Mouse (Mus musculus) midbrain, postnatal 0 days (tissue): ENCODE measurements around the gene Hamp2. TPM values are rescaled to one million over a fixed set of nuclear protein-coding genes. Genes with fewer than 3 reads are reported as not detected.

Experiments used
- ATAC-seq: fragments of 200-750 bp; cut with Nextera tagmentation; 2 replicates; pipeline ENCODE4 v1.8.0; 2017; ENCODE audit warnings: moderate number of reproducible peaks, mild to moderate bottlenecking, moderate TSS enrichment, moderate library complexity; ENCODE audit not compliant: low FRiP score
- DNase-seq: peaks from one replicate; pipeline ENCODE4 v3.0.0-alpha.2; 2015; ENCODE audit warnings: low spot score
- H3K27ac ChIP-seq: fragments of 300-500 bp; sonication (generic); 2 replicates; pipeline ENCODE4 v1.5.1; 2014; ENCODE audit warnings: low read depth, mild to moderate bottlenecking, low read length, mixed read lengths
- H3K27me3 ChIP-seq: fragments of 300-500 bp; sonication (generic); 2 replicates; pipeline ENCODE4 v1.6.1; 2014; ENCODE audit warnings: low read length, control low read depth, mixed read lengths; ENCODE audit not compliant: insufficient read depth
- H3K36me3 ChIP-seq: fragments of 300-500 bp; sonication (generic); 2 replicates; pipeline ENCODE4 v1.6.1; 2014; ENCODE audit warnings: low read length, control low read depth, mixed read lengths; ENCODE audit not compliant: insufficient read depth
- H3K4me1 ChIP-seq: fragments of 300-500 bp; sonication (generic); 2 replicates; pipeline ENCODE4 v1.6.1; 2014; ENCODE audit warnings: mild to moderate bottlenecking, control low read depth, antibody characterized with exemption, low read length, mixed read lengths; ENCODE audit not compliant: insufficient read depth
- H3K4me2 ChIP-seq: fragments of 300-500 bp; sonication (generic); 2 replicates; pipeline ENCODE4 v1.6.1; 2014; ENCODE audit warnings: low read depth, mild to moderate bottlenecking, low read length, mixed read lengths; ENCODE audit not compliant: poor library complexity, severe bottlenecking
- H3K4me3 ChIP-seq: fragments of 300-500 bp; sonication (generic); 2 replicates; pipeline ENCODE4 v1.5.1; 2014; ENCODE audit warnings: low read depth, mild to moderate bottlenecking, low read length, moderate library complexity
- H3K9ac ChIP-seq: fragments of 300-500 bp; sonication (generic); replicated peaks from 2 replicates; pipeline ENCODE4 v1.6.1; 2014; ENCODE audit warnings: mild to moderate bottlenecking, low read length, moderate library complexity, mixed read lengths; ENCODE audit not compliant: poor library complexity, severe bottlenecking
- H3K9me3 ChIP-seq: fragments of 300-500 bp; sonication (generic); 2 replicates; pipeline ENCODE4 v1.6.1; 2016; ENCODE audit warnings: low read length, control low read depth
- CTCF ChIP-seq: IDR thresholded peaks from 2 replicates; pipeline ENCODE4 v1.5.1; 2016; ENCODE audit warnings: antibody characterized with exemption, mild to moderate bottlenecking
- WGBS: fragments of 180-500 bp; shearing (Covaris S2); extraction: QIAGEN DNeasy Blood & Tissue Kit; methylation state at CpG from one replicate; pipeline ENCODE4 v1.1.7; 2014; 5-methylcytosine and 5-hydroxymethylcytosine counted together
- polyA plus RNA-seq: library from polyadenylated mRNA; unstranded; fragments of >200 nt; fragmentation: Nextera tagmentation; extraction: Ambion mirVana; gene quantifications from 2 replicates; pipeline ENCODE4 v1.2.1, GENCODE M21; 2015
- total RNA-seq: library from RNA; depleted of rRNA; stranded (reverse); fragments of >200 nt; gene quantifications from 2 replicates; pipeline ENCODE4 v1.2.3, GENCODE M21; 2014

Hamp2 gene
- total and polyA plus RNA-seq, 2 experiments from 2014 or later: not detected

- DNase-seq: peak; percentile 8
- 90% methylated on average over 4 of the region's 4 CpGs for WGBS
- no peaks in the 10 kb centered on the region for H3K36me3 ChIP-seq
- no peaks in the 10 kb centered on the region for H3K9me3 ChIP-seq
- TF ChIP-seq CTCF: no peak
- H3K4me1 ChIP-seq: 0 out of 2 replicates have a peak, but pooled peaks cover 4% of the 10 kb centered on the region
- no peak overlapping the region for H3K27ac ChIP-seq
- no peak overlapping the region for H3K4me3 ChIP-seq
- H3K27me3 ChIP-seq: peaks cover 15% of the 10 kb centered on the region
- ATAC-seq: no peak
- H3K9ac ChIP-seq: no peak overlapping the region
- H3K4me2 ChIP-seq: no peak overlapping the region
These were observed 44.7 kb upstream of the Hamp2 start for GRCm38 (mm10) chr7:30969174-30969573.

GRCm38 (mm10) chr7:30968611-30969010 lies 44.1 kb upstream of the Hamp2 start:
- Histone ChIP-seq H3K27ac (peak overlapping the region; percentile 38; the same call in 1 of the 2 replicates), H3K27me3 (peaks cover 13% of the 10 kb centered on the region), H3K4me2 (no peak overlapping the region), H3K4me3 (no peak overlapping the region), H3K9me3 (no peaks in the 10 kb centered on the region), H3K4me1 (0 out of 2 replicates have a peak, but pooled peaks cover 4% of the 10 kb centered on the region), H3K36me3 (no peaks in the 10 kb centered on the region), H3K9ac (no peak overlapping the region)
- ATAC-seq (no peak), DNase-seq (no peak)
- no peak for TF ChIP-seq CTCF
- 87% methylated on average over 8 of the region's 8 CpGs for WGBS

GRCm38 (mm10) chr7:30966657-30967056 lies 42.2 kb upstream of the Hamp2 start:
- ATAC-seq: no peak
- no peak for TF ChIP-seq CTCF
- Histone ChIP-seq H3K4me3 (no peak overlapping the region), H3K9ac (no peak overlapping the region), H3K4me1 (no peaks in the 10 kb centered on the region), H3K27ac (no peak overlapping the region), H3K36me3 (no peaks in the 10 kb centered on the region), H3K4me2 (no peak overlapping the region), H3K9me3 (no peaks in the 10 kb centered on the region), H3K27me3 (no peaks in the 10 kb centered on the region)
- no peak for DNase-seq
- WGBS: 89% methylated on average over 3 of the region's 3 CpGs

GRCm38 (mm10) chr7:30965677-30966076 lies 41.2 kb upstream of the Hamp2 start:
- Histone ChIP-seq H3K4me3 (no peak overlapping the region), H3K9me3 (no peaks in the 10 kb centered on the region), H3K4me2 (no peak overlapping the region), H3K27ac (no peak overlapping the region), H3K27me3 (no peaks in the 10 kb centered on the region), H3K9ac (no peak overlapping the region), H3K36me3 (no peaks in the 10 kb centered on the region), H3K4me1 (no peaks in the 10 kb centered on the region)
- no peak for DNase-seq
- no peak for TF ChIP-seq CTCF
- WGBS: 77% methylated on average over 14 of the region's 14 CpGs
- ATAC-seq: no peak

- H3K4me1 ChIP-seq: no peaks in the 10 kb centered on the region
- H3K9ac ChIP-seq: no peak overlapping the region
- ATAC-seq: no peak
- no peaks in the 10 kb centered on the region for H3K9me3 ChIP-seq
- 90% methylated on average over 7 of the region's 7 CpGs for WGBS
- H3K27me3 ChIP-seq: no peaks in the 10 kb centered on the region
- no peaks in the 10 kb centered on the region for H3K36me3 ChIP-seq
- H3K27ac ChIP-seq: no peak overlapping the region
- H3K4me2 ChIP-seq: no peak overlapping the region
- DNase-seq: no peak
- no peak for TF ChIP-seq CTCF
- H3K4me3 ChIP-seq: no peak overlapping the region
These were observed 39.9 kb upstream of the Hamp2 start for GRCm38 (mm10) chr7:30964366-30964765.

- 0 out of 2 replicates have a peak, but pooled peaks cover 2% of the 10 kb centered on the region for H3K36me3 ChIP-seq
- H3K9me3 ChIP-seq: no peaks in the 10 kb centered on the region
- H3K4me1 ChIP-seq: peaks cover 9% of the 10 kb centered on the region; the same call in 1 of the 2 replicates
- ATAC-seq (no peak), DNase-seq (no peak)
- TF ChIP-seq CTCF: no peak
- WGBS: 91% methylated on average over 5 of the region's 5 CpGs
- no peak overlapping the region for H3K9ac ChIP-seq
- H3K27ac ChIP-seq: no peak overlapping the region
- no peaks in the 10 kb centered on the region for H3K27me3 ChIP-seq
- H3K4me3 ChIP-seq: no peak overlapping the region
- no peak overlapping the region for H3K4me2 ChIP-seq
These were observed 38.4 kb upstream of the Hamp2 start for GRCm38 (mm10) chr7:30962862-30963261.
